Mouse (Mus musculus) kidney, adult 2 months (tissue): ENCODE results near the gene Lamb2. TPM values are rescaled to one million over a fixed set of nuclear protein-coding genes. Genes with fewer than 3 reads are reported as not detected.
A peak's percentile ranks its signal among the peaks of the same experiment; 100 is the strongest.

Experiments used
- DNase-seq: peaks from one replicate; pipeline ENCODE4 v3.0.0; 2021
- H3K27ac ChIP-seq: fragments of 200-500 bp; 2 replicates; pipeline ENCODE4 v1.5.1; 2012; ENCODE audit warnings: low read depth, low read length, control low read depth, inconsistent platforms; ENCODE audit not compliant: insufficient read depth
- H3K27me3 ChIP-seq: fragments of 200-500 bp; replicated peaks from 2 replicates; pipeline ENCODE4 v1.6.1; 2012; ENCODE audit warnings: mild to moderate bottlenecking, moderate library complexity, low read length, inconsistent platforms; ENCODE audit not compliant: control insufficient read depth, insufficient read depth
- H3K36me3 ChIP-seq: fragments of 200-500 bp; 2 replicates; pipeline ENCODE4 v1.6.1; 2012; ENCODE audit warnings: mild to moderate bottlenecking, moderate library complexity, low read length, inconsistent platforms; ENCODE audit not compliant: control insufficient read depth, insufficient read depth
- H3K4me1 ChIP-seq: fragments of 200-500 bp; 2 replicates; pipeline ENCODE4 v1.6.1; 2011; ENCODE audit warnings: low read length; ENCODE audit not compliant: control insufficient read depth, insufficient read depth
- H3K4me3 ChIP-seq: fragments of 200-500 bp; 2 replicates; pipeline ENCODE4 v1.5.1; 2011; ENCODE audit warnings: mild to moderate bottlenecking, low read depth, low read length, control low read depth; ENCODE audit not compliant: insufficient read depth
- CTCF ChIP-seq: fragments of 200-500 bp; conservative IDR thresholded peaks from 2 replicates; pipeline ENCODE4 v1.5.1; 2011; ENCODE audit warnings: low read depth, mild to moderate bottlenecking, control low read depth, low read length, moderate library complexity, mixed read lengths; ENCODE audit not compliant: insufficient read depth, insufficient read length
- POLR2A ChIP-seq: fragments of 200-500 bp; IDR thresholded peaks from one replicate; pipeline ENCODE4 v1.6.1; 2011; ENCODE audit warnings: low read depth, low read length, control low read depth
- WGBS: fragments of 180-500 bp; shearing (Covaris S2); methylation state at CpG from one replicate; pipeline ENCODE4 v1.1.7; 2018; 5-methylcytosine and 5-hydroxymethylcytosine counted together
- polyA plus RNA-seq: library from polyadenylated mRNA; depleted of rRNA; stranded (reverse); fragments of >200 nt; gene quantifications from 2 replicates; pipeline ENCODE4 v1.2.3, GENCODE M21; 2012

Gene Lamb2
- polyA plus RNA-seq, 1 experiment: 80.4 TPM

DNA sequence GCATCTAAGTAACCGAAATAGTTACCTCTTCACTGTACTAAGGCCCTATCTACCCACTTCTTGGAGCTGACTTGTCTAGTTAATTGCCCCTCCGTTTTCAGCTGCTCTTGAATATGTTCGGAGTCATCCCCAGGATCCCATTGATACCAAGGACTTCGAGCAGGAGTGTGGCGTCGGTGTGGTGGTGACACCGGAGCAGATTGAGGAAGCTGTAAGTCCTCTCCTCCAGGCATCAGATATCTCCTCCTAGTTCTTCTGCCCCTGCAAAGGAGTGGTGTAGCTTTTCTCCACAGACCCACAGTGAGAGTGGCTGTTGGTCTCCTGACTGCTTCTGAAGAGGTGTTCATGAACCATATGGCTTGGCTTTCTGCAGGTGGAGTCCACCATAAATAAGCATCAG, 29.2 kb downstream of the Lamb2 start:
- Histone ChIP-seq H3K36me3 (0 out of 2 replicates have a peak, but pooled peaks cover 3% of the 10 kb centered on the region), H3K4me3 (no peak overlapping the region), H3K27ac (no peak overlapping the region), H3K4me1 (peaks cover 8% of the 10 kb centered on the region; the same call in 1 of the 2 replicates), H3K27me3 (no peaks in the 10 kb centered on the region)
- no peak for DNase-seq
- 87% methylated on average over 7 of the region's 7 CpGs for WGBS
- TF ChIP-seq CTCF (no peak), POLR2A (no peak)

DNA sequence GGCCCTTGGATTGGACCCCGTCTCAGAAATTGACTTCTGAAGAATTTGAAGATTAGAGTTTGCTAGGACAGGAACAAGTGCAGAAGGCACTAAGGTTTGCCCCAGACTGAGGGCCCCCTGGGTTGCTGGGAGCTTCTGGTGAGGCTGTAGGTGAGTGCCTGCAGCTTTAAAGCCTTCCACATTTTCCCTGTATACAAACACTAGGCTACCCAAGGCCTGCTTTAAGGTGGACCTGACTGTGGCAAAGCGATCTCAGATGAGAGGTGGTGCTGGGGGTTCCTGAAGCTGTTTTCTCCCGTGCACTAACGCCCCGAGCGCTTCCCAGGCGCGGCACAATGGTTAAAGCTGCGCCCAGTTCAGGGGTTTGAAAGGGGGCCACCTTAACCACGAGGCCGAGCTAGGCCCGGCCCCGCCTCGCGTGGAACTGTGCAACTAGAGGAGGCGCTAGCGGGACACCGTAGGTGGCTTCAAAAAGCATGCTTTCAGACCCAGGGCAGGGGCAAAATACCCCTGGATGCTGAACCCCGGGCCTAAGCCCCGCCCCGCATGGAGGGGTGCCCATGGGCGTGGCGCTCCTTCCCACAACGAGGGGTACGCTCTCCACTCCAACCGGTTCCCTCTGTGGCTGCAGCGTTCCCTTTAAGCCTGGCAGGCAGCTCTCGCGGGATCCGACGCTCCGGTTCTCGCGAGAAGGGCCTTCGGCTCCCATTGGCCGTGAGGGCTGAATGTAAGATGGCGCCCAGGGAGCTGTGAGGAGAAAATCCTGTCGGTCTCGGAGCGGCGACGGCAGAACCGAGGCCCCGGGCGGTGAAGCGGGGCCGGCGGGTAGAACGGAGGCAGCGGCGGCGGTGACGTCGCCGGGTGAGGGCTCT, 37.1 kb downstream of the Lamb2 start, which contains the start of gene Qrich1:
Gene Qrich1 (plus strand): TSS at position 427 of the 872 bp plus-strand sequence.
- Histone ChIP-seq H3K4me1 (peaks cover 8% of the 10 kb centered on the region; the same call in 1 of the 2 replicates), H3K27me3 (no peaks in the 10 kb centered on the region), H3K4me3 (peak within 1 kb of the TSS; percentile 78), H3K36me3 (0 out of 2 replicates have a peak, but pooled peaks cover 3% of the 10 kb centered on the region), H3K27ac (peak within 1 kb of the TSS; percentile 95)
- DNase-seq: peak; percentile 98
- WGBS: 1% methylated on average over 49 of the region's 55 CpGs
- peak; percentile 76 for TF ChIP-seq POLR2A
- no peak for TF ChIP-seq CTCF

DNA sequence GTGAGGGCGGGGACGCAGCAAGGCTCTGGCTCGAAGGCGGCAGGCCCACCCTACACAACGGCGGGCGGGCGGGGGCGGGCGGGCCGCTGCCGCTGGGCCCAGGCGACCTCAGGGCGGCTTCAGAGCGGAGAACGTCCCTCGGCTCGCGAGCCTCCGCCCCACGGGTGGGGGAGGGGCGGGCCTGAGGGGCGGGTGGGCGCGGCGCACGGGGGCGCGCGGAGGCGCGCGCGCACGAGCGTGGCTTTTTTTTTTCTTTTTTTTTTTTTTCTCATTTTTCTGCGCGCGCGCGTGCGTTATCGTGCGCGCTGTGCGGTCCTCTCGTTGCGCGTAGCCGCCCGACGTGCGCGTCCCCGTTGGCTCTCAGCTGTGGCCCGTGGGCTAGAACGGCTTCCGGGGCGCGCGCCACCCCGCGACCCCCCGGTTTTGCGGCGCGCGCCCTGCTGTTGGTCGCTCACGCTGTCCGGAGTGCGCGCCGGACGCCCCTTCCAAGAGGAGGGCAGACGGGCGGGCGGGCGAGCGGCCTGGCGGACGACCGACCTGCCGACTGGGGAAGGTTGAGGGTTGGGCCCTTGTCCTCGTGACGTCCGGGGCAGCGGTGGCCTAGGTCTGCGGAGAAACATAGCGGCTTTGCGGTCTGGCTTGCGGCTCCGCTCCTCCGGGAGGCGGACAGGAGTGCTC, 37.9 kb downstream of the Lamb2 start:
- peaks cover 8% of the 10 kb centered on the region; the same call in 1 of the 2 replicates for H3K4me1 ChIP-seq
- peak overlapping the region; percentile 78 for H3K4me3 ChIP-seq
- no peak for TF ChIP-seq POLR2A
- H3K27ac ChIP-seq: peak overlapping the region; percentile 95
- 1% methylated on average over 84 of the region's 95 CpGs for WGBS
- peak; percentile 87 for DNase-seq
- H3K36me3 ChIP-seq: 0 out of 2 replicates have a peak, but pooled peaks cover 3% of the 10 kb centered on the region
- no peaks in the 10 kb centered on the region for H3K27me3 ChIP-seq

DNA sequence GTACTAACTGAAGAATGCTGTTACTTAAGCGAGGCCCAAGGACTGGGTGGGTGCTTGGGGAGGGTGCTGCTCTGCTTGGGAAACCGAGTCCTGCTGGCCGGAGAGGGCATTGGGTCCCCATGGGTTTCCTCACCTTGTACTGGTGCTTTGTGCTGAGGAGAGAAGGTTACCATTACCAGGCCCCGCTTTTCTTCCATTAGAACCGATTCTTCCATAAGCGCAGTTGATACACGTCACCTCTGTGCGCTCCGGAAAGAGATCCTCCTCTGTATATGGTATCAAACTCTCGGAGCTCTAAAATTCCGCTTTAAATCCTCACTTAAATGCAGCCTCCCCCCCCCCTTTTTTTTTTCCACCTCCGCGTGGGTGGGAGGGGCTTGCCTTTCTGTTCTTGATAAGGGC, 38.4 kb downstream of the Lamb2 start:
- Histone ChIP-seq H3K36me3 (0 out of 2 replicates have a peak, but pooled peaks cover 3% of the 10 kb centered on the region), H3K27ac (peak overlapping the region; percentile 95), H3K27me3 (no peaks in the 10 kb centered on the region), H3K4me3 (peak overlapping the region; percentile 78), H3K4me1 (peaks cover 8% of the 10 kb centered on the region; the same call in 1 of the 2 replicates)
- TF ChIP-seq POLR2A (no peak), CTCF (no peak)
- WGBS: 0% methylated on average over 13 of the region's 13 CpGs
- DNase-seq: no peak

DNA sequence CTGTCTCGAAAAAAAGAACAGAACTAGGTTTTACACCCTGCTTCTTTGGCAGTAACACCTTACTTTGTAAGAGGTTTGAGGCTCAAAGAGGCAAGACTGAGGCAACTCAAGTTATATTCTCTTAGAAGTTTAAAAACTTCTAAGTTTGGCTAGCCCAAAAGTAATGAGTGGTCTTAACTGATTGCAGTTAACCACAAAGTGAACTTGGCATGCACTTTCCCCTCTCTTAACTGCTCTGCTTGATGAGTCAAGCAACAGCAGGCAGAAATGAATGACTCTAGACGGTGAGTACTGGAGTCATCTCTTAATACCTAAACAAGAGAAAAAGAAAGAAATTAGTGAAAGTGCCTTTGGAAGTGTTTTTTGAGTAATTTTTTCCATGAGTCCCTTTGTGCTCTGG, 42.1 kb downstream of the Lamb2 start:
- 49% methylated on average over 2 of the region's 2 CpGs for WGBS
- Histone ChIP-seq H3K36me3 (no peaks in the 10 kb centered on the region), H3K4me1 (0 out of 2 replicates have a peak, but pooled peaks cover 3% of the 10 kb centered on the region), H3K27me3 (no peaks in the 10 kb centered on the region), H3K27ac (no peak overlapping the region), H3K4me3 (no peak overlapping the region)
- TF ChIP-seq CTCF (no peak), POLR2A (no peak)
- no peak for DNase-seq

DNA sequence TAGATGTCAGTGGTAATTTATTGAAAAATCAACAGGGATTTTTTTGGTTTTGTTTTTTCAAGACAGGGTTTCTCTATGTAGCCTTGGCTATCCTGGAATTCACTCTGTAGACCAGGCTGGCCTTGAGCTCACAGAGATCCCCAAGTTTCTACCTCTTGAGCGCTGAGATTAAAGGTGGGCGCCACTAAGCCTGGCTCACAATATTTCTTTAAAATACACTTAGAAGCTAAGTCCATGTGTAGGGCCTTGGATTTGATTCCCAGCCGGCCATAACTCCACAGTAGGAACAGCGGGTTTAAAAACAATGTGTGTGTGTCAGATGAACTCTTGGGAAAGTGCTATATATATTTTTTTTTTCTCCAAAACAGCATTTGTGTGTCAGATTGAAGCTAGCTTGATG, 43.8 kb downstream of the Lamb2 start:
- Histone ChIP-seq H3K4me1 (0 out of 2 replicates have a peak, but pooled peaks cover 3% of the 10 kb centered on the region), H3K4me3 (no peak overlapping the region), H3K27me3 (no peaks in the 10 kb centered on the region), H3K36me3 (no peaks in the 10 kb centered on the region), H3K27ac (no peak overlapping the region)
- WGBS: 94% methylated on average over 4 of the region's 4 CpGs
- no peak for DNase-seq
- TF ChIP-seq CTCF (no peak), POLR2A (no peak)

DNA sequence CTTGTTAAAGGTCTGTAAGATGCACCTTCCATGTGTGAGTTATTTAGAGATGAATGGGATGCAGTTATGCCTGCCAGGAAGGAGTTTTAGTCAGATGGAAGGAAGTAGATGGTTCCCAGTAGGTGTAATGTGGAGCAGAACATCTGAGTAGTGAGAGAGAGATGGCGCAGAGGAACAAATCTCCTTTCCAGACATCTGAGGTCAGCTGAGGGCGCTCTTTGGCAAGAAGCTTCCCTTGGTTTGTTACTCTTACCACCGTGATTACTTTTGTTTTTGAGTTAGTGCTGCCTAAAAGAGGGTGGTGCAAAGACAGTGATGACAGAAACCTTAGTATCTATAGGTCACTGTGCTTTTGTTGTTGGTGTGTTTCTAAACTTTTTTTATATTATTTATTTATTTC, 45.9 kb downstream of the Lamb2 start:
- WGBS: 56% methylated on average over 3 of the region's 3 CpGs
- DNase-seq: no peak
- peaks cover 3% of the 10 kb centered on the region; the same call in 1 of the 2 replicates for H3K36me3 ChIP-seq
- H3K4me3 ChIP-seq: no peak overlapping the region
- no peaks in the 10 kb centered on the region for H3K4me1 ChIP-seq
- no peak overlapping the region for H3K27ac ChIP-seq
- H3K27me3 ChIP-seq: no peaks in the 10 kb centered on the region
- no peak for TF ChIP-seq CTCF
- no peak for TF ChIP-seq POLR2A
